Mouse (Mus musculus): ENCODE data around the gene Zfp772. TPM values are rescaled to one million over a fixed set of nuclear protein-coding genes. Genes with fewer than 3 reads are reported as not detected.
A peak's percentile ranks its signal among the peaks of the same experiment; 100 is the strongest.
"Not testable (repeated sequence)": the region's sequence is repeated elsewhere in the genome, so short reads cannot be mapped to it uniquely, and the experiment has no call there.

Zfp772 gene
- 1.1 and 2.1 TPM in 2 replicates for polyA plus RNA-seq (2012; rRNA removed)

DNA sequence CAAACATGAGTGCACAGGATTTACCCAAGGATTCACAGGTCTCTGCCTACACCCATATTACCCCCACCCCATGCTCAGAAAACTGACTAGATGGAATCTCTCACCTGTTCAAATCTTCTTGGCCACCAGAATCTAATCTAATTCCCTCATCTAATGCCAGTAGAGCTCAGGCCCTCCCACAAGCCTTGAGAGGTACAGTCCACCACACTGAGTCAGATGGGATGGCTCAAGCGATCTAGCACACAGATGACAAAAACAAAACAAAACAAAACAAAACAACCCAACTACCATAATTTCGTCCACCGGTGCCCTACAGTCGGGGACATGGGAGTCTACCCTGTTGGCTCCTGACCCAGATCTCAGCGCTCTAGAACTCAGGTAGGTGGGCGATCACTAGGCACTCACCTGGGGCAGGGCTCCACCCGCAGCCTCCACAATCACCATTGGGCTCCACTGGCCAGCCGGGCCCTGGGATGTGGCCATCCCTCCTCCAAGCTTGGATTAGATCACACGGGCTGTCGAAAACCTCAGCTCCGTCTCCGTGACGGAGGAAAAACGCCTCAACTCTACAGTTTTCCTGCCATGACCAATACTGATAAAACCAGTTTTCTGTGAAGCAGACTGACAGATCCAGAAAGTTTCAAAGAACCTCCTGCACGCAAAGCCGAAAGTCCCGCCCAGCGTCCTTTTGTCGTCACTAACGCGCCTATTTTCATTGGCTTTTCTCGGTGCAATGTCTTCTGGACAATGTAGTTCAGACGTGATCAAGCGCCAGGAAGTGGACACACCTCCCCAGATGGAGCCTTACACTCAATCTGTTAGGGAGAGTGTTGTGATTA lies at the start of gene Zfp772:
Gene Zfp772 (minus strand): TSS at position 686 of the 839 bp plus-strand sequence.
- WGBS = 2% methylated on average over 24 of the region's 24 CpGs
- DNase-seq = peak; percentile 48

DNA sequence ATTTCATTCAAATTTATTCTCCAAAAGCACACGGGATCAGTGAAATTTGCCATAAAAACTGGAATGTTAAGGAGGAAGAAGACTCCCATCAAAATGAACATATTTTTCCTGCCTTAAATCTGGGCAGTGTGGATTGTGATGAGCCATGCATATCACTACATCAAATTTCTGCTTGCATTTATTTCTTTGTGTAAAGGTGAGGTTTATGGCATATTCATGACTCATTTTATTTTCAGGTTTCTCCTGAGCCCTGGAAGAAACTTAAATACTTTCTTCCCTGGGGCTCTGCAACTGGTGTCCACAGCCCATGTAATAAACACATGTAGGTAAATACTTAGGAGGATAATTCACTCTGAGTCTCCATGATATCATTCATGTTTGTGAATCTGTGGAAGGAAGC lies 37.4 kb upstream of the Zfp772 start, which contains the start of gene Vmn2r29:
Gene Vmn2r29 (minus strand): TSS at position 101 of the 400 bp plus-strand sequence.
- H3K4me3 ChIP-seq (replicated peaks; ENCODE audit: extremely low read depth, low read depth, low read length); DNase-seq; H3K4me1 ChIP-seq (ENCODE audit: control insufficient read depth, insufficient read depth, low read length): not testable (repeated sequence)
- no CpG with 5 or more reads among the region's 1 CpGs for WGBS

More for the DNA sequence above, at the start of gene Zfp772:
- H3K4me1 ChIP-seq (ENCODE audit: control insufficient read depth, insufficient read depth, low read length); H3K4me3 ChIP-seq (replicated peaks; ENCODE audit: extremely low read depth, low read depth, low read length): not testable (repeated sequence)

DNA sequence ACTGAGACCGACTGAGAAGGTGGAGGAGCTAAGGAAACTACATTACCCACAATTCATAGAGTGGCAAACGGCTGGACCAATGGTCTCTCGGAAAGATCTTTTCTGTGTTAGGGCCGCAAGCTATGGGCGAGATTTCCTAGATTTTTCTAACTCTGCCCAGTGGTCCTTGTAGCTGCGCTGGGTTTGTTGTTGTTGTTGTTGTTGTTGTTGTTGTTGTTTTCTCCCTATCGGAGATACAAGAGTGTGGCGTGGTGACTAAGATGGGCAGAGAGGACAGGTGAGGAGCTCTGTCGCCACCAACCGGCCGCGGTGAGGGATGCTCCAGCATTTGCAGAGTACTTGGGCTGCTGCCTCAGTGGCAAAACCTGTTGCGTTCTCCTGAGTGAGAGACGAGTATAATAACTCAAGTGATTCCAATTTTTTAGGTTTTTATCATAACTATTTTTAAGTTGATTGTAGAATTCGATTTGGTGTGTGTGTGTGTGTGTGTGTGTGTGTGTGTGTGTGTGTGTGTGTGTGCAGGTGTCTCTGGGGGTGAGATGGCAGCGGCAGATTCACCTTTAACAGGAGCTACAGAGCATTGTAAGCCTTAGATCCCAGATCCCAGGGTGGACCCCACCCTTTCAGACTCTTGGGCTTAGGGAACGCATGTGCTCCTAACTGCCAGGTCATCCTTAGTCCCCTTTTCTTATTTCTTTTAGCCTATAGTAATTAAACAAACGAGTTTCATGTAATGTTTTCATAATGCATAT lies 21.4 kb downstream of the Zfp772 start:
- TF ChIP-seq CTCF (IDR thresholded peaks at IDR 0.05; ENCODE audit: insufficient read depth, low read length) (peak; percentile 82), POLR2A (IDR thresholded peaks at IDR 0.05; ENCODE audit: borderline replicate concordance, extremely low read depth, low read depth, low read length) (no peak)
- WGBS = 13% methylated on average over 18 of the region's 18 CpGs
- DNase-seq = peak; percentile 74
- Histone ChIP-seq H3K4me3 (replicated peaks; ENCODE audit: extremely low read depth, low read depth, low read length) (peak overlapping the region; percentile 57), H3K4me1 (ENCODE audit: control insufficient read depth, insufficient read depth, low read length) (0 out of 2 replicates have a peak, but pooled peaks cover 3% of the 10 kb centered on the region)

DNA sequence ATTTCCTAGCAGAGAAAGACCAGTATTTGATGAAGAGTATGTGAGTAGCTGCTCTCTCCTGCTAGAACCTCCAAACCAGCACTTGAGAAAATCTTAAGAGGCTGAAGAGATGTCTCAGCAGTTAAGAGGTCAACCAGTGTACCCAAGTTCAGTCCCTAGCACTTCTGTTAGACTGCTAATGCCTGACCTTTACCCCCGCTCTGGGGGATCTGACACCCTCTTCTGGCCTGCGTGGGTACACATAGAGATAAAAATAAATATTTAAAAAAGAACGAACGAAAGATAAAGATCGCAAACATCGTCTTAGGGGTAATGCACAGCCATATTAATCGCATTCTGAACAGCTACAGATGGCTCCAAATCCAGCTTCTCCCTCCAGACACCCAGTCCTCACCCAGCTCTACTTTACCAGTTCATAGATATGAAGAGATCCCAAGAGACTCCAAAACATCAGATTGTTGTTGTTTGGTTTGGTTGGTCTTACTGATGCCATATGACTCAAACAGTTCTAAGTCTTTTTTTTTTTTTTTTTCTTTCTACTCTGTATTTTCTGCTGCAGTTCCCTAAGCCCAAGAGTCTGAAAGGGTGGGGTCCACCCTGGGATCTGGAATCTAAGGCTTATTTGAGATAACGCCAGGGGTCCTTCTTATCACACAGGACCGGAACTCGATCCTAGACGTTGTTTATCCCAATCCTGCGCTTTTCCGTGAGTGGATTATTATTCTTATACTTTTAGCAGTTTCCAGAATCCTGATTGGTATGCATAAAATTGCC lies 22.2 kb downstream of the Zfp772 start:
- peak overlapping the region; percentile 57 for H3K4me3 ChIP-seq (replicated peaks; ENCODE audit: extremely low read depth, low read depth, low read length)
- WGBS = 19% methylated on average over 13 of the region's 13 CpGs
- DNase-seq = no peak
- TF ChIP-seq POLR2A (IDR thresholded peaks at IDR 0.05; ENCODE audit: borderline replicate concordance, extremely low read depth, low read depth, low read length) = no peak
- no peak for TF ChIP-seq CTCF (IDR thresholded peaks at IDR 0.05; ENCODE audit: insufficient read depth, low read length)
- 0 out of 2 replicates have a peak, but pooled peaks cover 3% of the 10 kb centered on the region for H3K4me1 ChIP-seq (ENCODE audit: control insufficient read depth, insufficient read depth, low read length)

DNA sequence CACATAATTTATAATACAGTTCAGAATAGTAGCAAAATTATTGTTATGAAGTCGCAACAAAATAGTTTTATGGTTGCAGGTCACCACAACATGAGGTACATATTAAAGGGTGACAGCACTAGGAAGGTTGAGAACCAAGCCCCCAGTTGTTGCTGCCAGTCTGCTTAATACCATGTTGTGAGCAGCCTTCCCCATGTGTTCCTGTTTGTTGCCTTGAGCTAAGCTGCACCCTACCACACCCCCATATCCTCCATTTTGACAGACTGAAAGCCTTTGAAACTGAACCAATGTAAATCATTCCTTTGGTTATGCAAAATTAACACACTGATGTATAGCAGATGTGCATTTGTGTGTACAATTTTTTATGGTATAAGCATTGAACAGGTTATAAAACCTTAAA lies 23.9 kb downstream of the Zfp772 start:
- Histone ChIP-seq H3K4me3 (replicated peaks; ENCODE audit: extremely low read depth, low read depth, low read length) (no peak overlapping the region), H3K4me1 (ENCODE audit: control insufficient read depth, insufficient read depth, low read length) (0 out of 2 replicates have a peak, but pooled peaks cover 3% of the 10 kb centered on the region)
- no peak for DNase-seq
- no peak for TF ChIP-seq POLR2A (IDR thresholded peaks at IDR 0.05; ENCODE audit: borderline replicate concordance, extremely low read depth, low read depth, low read length)
- TF ChIP-seq CTCF (IDR thresholded peaks at IDR 0.05; ENCODE audit: insufficient read depth, low read length) = no peak
- WGBS = 100% methylated on average over 1 of the region's 1 CpGs

DNA sequence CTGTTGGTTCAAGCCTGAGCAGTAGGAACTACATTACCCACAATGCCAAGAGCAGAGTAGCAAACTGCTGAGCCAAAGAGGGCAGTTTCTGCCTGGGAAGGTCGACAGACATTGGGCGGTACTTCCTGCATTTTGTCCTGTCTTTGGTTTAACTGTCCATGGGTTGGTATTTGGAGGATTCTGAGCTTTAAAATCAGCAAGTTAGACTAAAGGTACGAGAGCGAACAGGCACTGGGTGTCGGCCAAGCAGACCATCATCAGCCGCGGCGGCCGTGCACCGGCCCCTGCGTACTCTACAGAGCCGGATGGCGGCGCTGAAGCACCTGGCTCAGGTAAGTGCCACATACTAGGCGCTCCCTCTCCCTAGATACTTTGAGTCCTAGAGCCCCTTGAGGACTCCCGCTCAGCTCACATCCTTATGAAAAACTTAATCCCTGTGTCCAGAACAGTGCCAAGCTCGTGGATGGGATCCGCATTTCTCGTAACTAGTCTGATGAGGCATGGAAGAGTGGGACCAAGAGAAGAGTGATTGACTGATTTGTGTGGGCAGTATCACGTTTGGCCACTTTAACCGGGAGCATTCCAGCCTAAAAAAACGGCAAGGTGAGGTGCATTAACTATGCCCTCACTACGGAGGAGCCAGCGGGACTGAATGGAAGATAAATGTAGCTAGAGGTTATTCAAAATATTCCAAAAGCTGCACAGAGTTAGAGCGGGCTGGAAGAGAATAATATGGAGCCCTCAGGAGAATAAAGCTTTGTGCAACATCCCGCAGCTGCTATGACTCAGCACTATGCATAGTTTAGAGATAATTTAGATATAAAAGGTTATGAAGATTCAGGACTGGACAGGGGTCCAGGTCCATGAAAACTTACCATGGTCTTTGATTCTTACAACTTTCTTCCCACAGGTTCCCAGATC lies 38.3 kb downstream of the Zfp772 start, which contains the start of gene Zfp418:
Gene Zfp418 (plus strand): TSS at position 104 of the 921 bp plus-strand sequence.
- under 1% methylated on average over 26 of the region's 26 CpGs for WGBS
- H3K4me1 ChIP-seq (ENCODE audit: control insufficient read depth, insufficient read depth, low read length) = no peaks in the 10 kb centered on the region; the same call in 1 of the 2 replicates
- peak within 1 kb of the TSS; percentile 76 for H3K4me3 ChIP-seq (replicated peaks; ENCODE audit: extremely low read depth, low read depth, low read length)
- no peak for TF ChIP-seq CTCF (IDR thresholded peaks at IDR 0.05; ENCODE audit: insufficient read depth, low read length)
- TF ChIP-seq POLR2A (IDR thresholded peaks at IDR 0.05; ENCODE audit: borderline replicate concordance, extremely low read depth, low read depth, low read length) = no peak
- peak; percentile 62 for DNase-seq

Other genes starting within 250 kb of the Zfp772 start
- 0.21 TPM in 1 of 2 replicates, not detected in the other for gene Aurkc, start 214.7 kb downstream of the Zfp772 start, polyA plus RNA-seq (2012; rRNA removed)
- gene Zfp954, start 88.5 kb downstream of the Zfp772 start, polyA plus RNA-seq (2012; rRNA removed) = 5.3 and 7.4 TPM in 2 replicates
- gene Zfp773, start 73.2 kb downstream of the Zfp772 start, polyA plus RNA-seq (2012; rRNA removed) = 0.19 and 0.37 TPM in 2 replicates
- gene Zfp418, start 38.7 kb downstream of the Zfp772 start, polyA plus RNA-seq (2012; rRNA removed) = 0.66 and 1.1 TPM in 2 replicates
- gene Vmn2r29, start 37.3 kb upstream of the Zfp772 start, polyA plus RNA-seq (2012; rRNA removed) = 0.17 and 0.56 TPM in 2 replicates
- 0.40 and 1.6 TPM in 2 replicates for gene Gm45844, start 68.3 kb upstream of the Zfp772 start, polyA plus RNA-seq (2012; rRNA removed)
- 26.3 and 35.3 TPM in 2 replicates for gene Clcn4, start 90.9 kb upstream of the Zfp772 start, polyA plus RNA-seq (2012; rRNA removed)
- not detected in 2 replicates for gene Vmn2r30, start 127.6 kb upstream of the Zfp772 start, polyA plus RNA-seq (2012; rRNA removed)
- gene Gm45783, start 164.6 kb upstream of the Zfp772 start, polyA plus RNA-seq (2012; rRNA removed) = not detected in 2 replicates
- gene Vmn2r31, start 189.7 kb upstream of the Zfp772 start, polyA plus RNA-seq (2012; rRNA removed) = not detected in 2 replicates